Mouse (Mus musculus) liver, adult 2 months (tissue): ENCODE measurements around the gene Creb3. TPM values are rescaled to one million over a fixed set of nuclear protein-coding genes. Genes with fewer than 3 reads are reported as not detected.
A peak's percentile ranks its signal among the peaks of the same experiment; 100 is the strongest.

Experiments used
- DNase-seq: peaks from one replicate; pipeline ENCODE4 v3.0.0-alpha.2; 2011; ENCODE audit warnings: low read depth, low spot score; ENCODE audit errors: extremely low read depth
- H3K27ac ChIP-seq: fragments of 200-500 bp; replicated peaks from 2 replicates; pipeline ENCODE4 v1.5.1; 2012; ENCODE audit warnings: low read depth, mild to moderate bottlenecking, control low read depth, inconsistent platforms, low read length; ENCODE audit not compliant: insufficient read depth
- H3K27me3 ChIP-seq: fragments of 200-500 bp; 2 replicates; pipeline ENCODE4 v1.6.1; 2012; ENCODE audit warnings: mild to moderate bottlenecking, moderate library complexity, low read length, inconsistent platforms; ENCODE audit not compliant: control insufficient read depth, insufficient read depth
- H3K36me3 ChIP-seq: fragments of 200-500 bp; 2 replicates; pipeline ENCODE4 v1.6.1; 2012; ENCODE audit warnings: low read length, inconsistent platforms; ENCODE audit not compliant: control insufficient read depth, insufficient read depth
- H3K4me1 ChIP-seq: fragments of 200-500 bp; 2 replicates; pipeline ENCODE4 v1.6.1; 2011; ENCODE audit warnings: low read length; ENCODE audit not compliant: control insufficient read depth, insufficient read depth
- H3K4me3 ChIP-seq: fragments of 200-500 bp; 2 replicates; pipeline ENCODE4 v1.5.1; 2011; ENCODE audit warnings: low read depth, mild to moderate bottlenecking, control low read depth, low read length, moderate library complexity; ENCODE audit not compliant: insufficient read depth
- H3K79me2 ChIP-seq: fragments of 200-500 bp; 2 replicates; pipeline ENCODE4 v1.6.1; 2012; ENCODE audit warnings: inconsistent platforms, mild to moderate bottlenecking, low read length, moderate library complexity; ENCODE audit not compliant: control insufficient read depth, insufficient read depth
- H3K9ac ChIP-seq: fragments of 200-500 bp; 2 replicates; pipeline ENCODE4 v1.6.1; 2012; ENCODE audit warnings: low read depth, mild to moderate bottlenecking, control low read depth, inconsistent platforms, low read length
- CTCF ChIP-seq: fragments of 200-500 bp; IDR thresholded peaks from 2 replicates; pipeline ENCODE4 v1.5.1; 2011; ENCODE audit warnings: low read depth, low read length, control low read depth
- POLR2A ChIP-seq: fragments of 200-500 bp; IDR thresholded peaks from 2 replicates; pipeline ENCODE4 v1.6.1; 2011; ENCODE audit warnings: low read length, control low read depth; ENCODE audit not compliant: insufficient read depth; ENCODE audit errors: extremely low read depth
- WGBS: fragments of 180-500 bp; shearing (Covaris S2); methylation state at CpG from one replicate; pipeline ENCODE4 v1.1.7; 2018; 5-methylcytosine and 5-hydroxymethylcytosine counted together
- polyA plus RNA-seq: library from polyadenylated mRNA; depleted of rRNA; stranded (reverse); fragments of >200 nt; gene quantifications from 2 replicates; pipeline ENCODE4 v1.2.3, GENCODE M21; 2012
- total RNA-seq: library from RNA; depleted of rRNA; stranded (reverse); fragments of >200 nt; gene quantifications from 2 replicates; pipeline ENCODE4 v1.2.3, GENCODE M21; 2014

Creb3 gene
- total and polyA plus RNA-seq, 2 experiments: 41.1 to 62.0 TPM

- Histone ChIP-seq H3K27me3 (no peaks in the 10 kb centered on the region), H3K9ac (peak overlapping the region; percentile 38; the same call in 1 of the 2 replicates), H3K4me3 (no peak overlapping the region), H3K79me2 (no peaks in the 10 kb centered on the region), H3K27ac (0 out of 2 replicates have a peak overlapping the region, but pooled peaks have one; percentile 21), H3K4me1 (peaks cover 11% of the 10 kb centered on the region), H3K36me3 (no peaks in the 10 kb centered on the region)
- DNase-seq: peak; percentile 79
- TF ChIP-seq CTCF: no peak
- WGBS: 18% methylated on average over 10 of the region's 10 CpGs
Observed at GRCm38 (mm10) chr4:43519551-43519950, 42.6 kb upstream of the Creb3 start.

DNA sequence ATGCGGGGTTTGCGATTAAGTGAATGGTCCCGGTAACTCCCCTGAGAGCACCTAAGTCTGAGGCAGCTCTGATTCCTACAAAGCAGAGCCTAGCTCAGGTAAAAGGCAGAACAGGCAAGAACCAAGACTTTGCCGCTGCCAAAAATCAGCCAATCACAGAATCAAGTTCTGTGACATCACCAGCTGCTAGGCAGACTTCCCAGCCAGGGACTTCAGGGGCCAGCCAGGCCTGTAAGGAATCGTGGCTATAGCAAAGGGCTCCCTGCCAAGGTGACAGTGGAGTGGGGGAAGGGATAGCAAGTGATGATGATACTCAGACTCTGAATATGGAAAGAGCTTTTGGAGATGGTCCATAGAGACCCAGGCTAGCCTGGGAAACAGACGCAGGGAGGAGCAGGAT lies 42.2 kb upstream of the Creb3 start:
- H3K27ac ChIP-seq: 0 out of 2 replicates have a peak overlapping the region, but pooled peaks have one; percentile 21
- WGBS: 20% methylated on average over 6 of the region's 6 CpGs
- no peaks in the 10 kb centered on the region for H3K79me2 ChIP-seq
- H3K27me3 ChIP-seq: no peaks in the 10 kb centered on the region
- H3K4me3 ChIP-seq: no peak overlapping the region
- peak; percentile 64 for DNase-seq
- H3K9ac ChIP-seq: peak overlapping the region; percentile 38; the same call in 1 of the 2 replicates
- TF ChIP-seq POLR2A: no peak
- TF ChIP-seq CTCF: no peak
- H3K4me1 ChIP-seq: peaks cover 11% of the 10 kb centered on the region
- H3K36me3 ChIP-seq: no peaks in the 10 kb centered on the region

GRCm38 (mm10) chr4:43527880-43528279 lies 34.3 kb upstream of the Creb3 start:
- no peaks in the 10 kb centered on the region for H3K79me2 ChIP-seq
- H3K4me3 ChIP-seq: no peak overlapping the region
- H3K4me1 ChIP-seq: peaks cover 6% of the 10 kb centered on the region; the same call in 1 of the 2 replicates
- no peak overlapping the region for H3K9ac ChIP-seq
- DNase-seq: peak; percentile 18
- no peak overlapping the region for H3K27ac ChIP-seq
- H3K27me3 ChIP-seq: no peaks in the 10 kb centered on the region
- TF ChIP-seq CTCF (peak; percentile 51), POLR2A (no peak)
- 78% methylated on average over 5 of the region's 5 CpGs for WGBS
- H3K36me3 ChIP-seq: peaks cover 7% of the 10 kb centered on the region; the same call in 1 of the 2 replicates

- TF ChIP-seq CTCF: no peak
- no peak for TF ChIP-seq POLR2A
- no peak overlapping the region for H3K27ac ChIP-seq
- DNase-seq: peak; percentile 29
- no peaks in the 10 kb centered on the region for H3K27me3 ChIP-seq
- no peak overlapping the region for H3K9ac ChIP-seq
- 90% methylated on average over 9 of the region's 9 CpGs for WGBS
- H3K4me3 ChIP-seq: no peak overlapping the region
- peaks cover 10% of the 10 kb centered on the region; the same call in 1 of the 2 replicates for H3K36me3 ChIP-seq
- peaks cover 6% of the 10 kb centered on the region for H3K4me1 ChIP-seq
- H3K79me2 ChIP-seq: no peaks in the 10 kb centered on the region
Observed at GRCm38 (mm10) chr4:43528487-43528886, 33.6 kb upstream of the Creb3 start.

DNA sequence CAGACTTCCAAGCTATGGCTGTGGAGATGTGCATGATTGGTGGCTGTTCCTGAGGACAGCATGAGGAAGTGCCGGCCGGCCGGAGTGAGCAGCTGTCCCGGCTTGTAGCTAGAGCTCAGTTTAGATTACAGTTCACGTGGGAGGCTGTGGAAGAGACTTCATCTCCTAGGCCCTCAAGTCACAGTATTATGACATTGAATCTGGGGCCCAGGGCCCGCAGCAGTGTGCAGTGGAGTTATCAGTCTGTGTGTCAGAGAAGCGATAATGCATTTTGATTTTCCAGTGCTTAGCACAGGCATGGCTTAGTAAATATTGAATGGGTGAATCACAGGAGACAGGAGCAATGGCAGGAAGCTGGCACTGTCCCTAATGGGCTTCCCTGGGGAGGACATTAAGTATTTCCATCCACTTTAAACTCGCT lies 32.0 kb upstream of the Creb3 start:
- H3K36me3 ChIP-seq: peaks cover 21% of the 10 kb centered on the region
- peaks cover 2% of the 10 kb centered on the region; the same call in 1 of the 2 replicates for H3K4me1 ChIP-seq
- TF ChIP-seq POLR2A (no peak), CTCF (no peak)
- H3K27me3 ChIP-seq: no peaks in the 10 kb centered on the region
- no peak overlapping the region for H3K27ac ChIP-seq
- H3K9ac ChIP-seq: no peak overlapping the region
- no peaks in the 10 kb centered on the region for H3K79me2 ChIP-seq
- DNase-seq: no peak
- no peak overlapping the region for H3K4me3 ChIP-seq
- WGBS: 59% methylated on average over 8 of the region's 8 CpGs

GRCm38 (mm10) chr4:43530581-43530980 lies 31.6 kb upstream of the Creb3 start:
- H3K4me3 ChIP-seq: no peak overlapping the region
- no peak overlapping the region for H3K27ac ChIP-seq
- peaks cover 23% of the 10 kb centered on the region for H3K36me3 ChIP-seq
- H3K27me3 ChIP-seq: no peaks in the 10 kb centered on the region
- WGBS: 35% methylated on average over 7 of the region's 7 CpGs
- DNase-seq: peak; percentile 68
- H3K9ac ChIP-seq: no peak overlapping the region
- TF ChIP-seq CTCF (peak; percentile 62), POLR2A (no peak)
- no peaks in the 10 kb centered on the region for H3K79me2 ChIP-seq
- peaks cover 2% of the 10 kb centered on the region; the same call in 1 of the 2 replicates for H3K4me1 ChIP-seq
